Mouse (Mus musculus): ENCODE measurements around the gene Spata31d1a.

DNA sequence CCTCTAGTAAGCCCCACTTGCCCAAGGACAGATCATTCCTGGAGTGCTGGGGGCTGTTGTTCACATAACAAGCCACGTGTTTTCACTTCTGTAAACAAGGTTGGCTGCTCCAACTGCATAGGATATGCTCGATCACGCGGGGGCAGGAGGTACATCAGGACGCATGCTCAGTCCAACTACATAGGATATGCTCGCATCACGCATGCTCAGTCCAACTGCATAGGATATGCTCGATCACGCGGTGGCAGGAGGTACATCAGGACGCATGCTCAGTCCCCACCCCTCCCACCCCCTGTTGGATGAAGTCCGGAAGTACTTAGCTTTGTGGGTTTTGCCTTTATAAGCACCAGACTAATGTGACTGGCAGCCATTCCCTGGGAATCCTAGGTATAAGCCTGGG lies 48.2 kb downstream of the Spata31d1a start:
- no peak for TF ChIP-seq CTCF (IDR thresholded peaks at IDR 0.05; ENCODE audit: borderline replicate concordance, insufficient read depth, low read length)
- no peak for TF ChIP-seq POLR2A (IDR thresholded peaks at IDR 0.05; ENCODE audit: low read depth, low read length)
